Mouse (Mus musculus) lung, adult 2 months (tissue): ENCODE measurements around the gene Gm5891.
"Not testable (repeated sequence)": the region's sequence is repeated elsewhere in the genome, so short reads cannot be mapped to it uniquely, and the experiment has no call there.

Source experiments
- CTCF ChIP-seq: fragments of 200-500 bp; IDR thresholded peaks from 2 replicates; pipeline ENCODE4 v1.5.1; 2011; ENCODE audit warnings: mild to moderate bottlenecking, low read length, control low read depth; ENCODE audit not compliant: insufficient read depth
- POLR2A ChIP-seq: fragments of 200-500 bp; IDR thresholded peaks from 2 replicates; pipeline ENCODE4 v1.6.1; 2011; ENCODE audit warnings: low read depth, mild to moderate bottlenecking, control low read depth, low read length, borderline replicate concordance; ENCODE audit errors: extremely low read depth

DNA sequence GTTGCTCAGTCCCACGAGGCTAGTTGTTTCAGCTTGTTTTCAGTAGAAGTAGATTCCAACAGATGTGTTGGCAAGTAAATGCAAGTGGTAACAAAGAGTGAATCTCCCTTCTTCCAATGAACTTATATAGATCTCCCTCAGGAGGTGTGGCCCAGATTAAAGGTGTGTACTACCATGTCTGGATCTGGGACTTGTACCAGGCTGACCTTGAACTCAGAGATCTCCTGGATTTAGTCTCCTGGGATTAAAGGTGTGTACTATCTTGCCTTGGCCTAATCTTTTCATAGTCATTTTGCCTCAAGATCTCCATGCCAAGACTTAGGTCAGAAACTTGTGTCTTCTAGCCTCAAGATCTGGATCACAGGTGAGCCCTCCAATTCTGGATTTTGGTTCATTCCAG, at the start of gene Gm5891:
- not testable (repeated sequence) for TF ChIP-seq POLR2A, CTCF
